Mouse (Mus musculus) Patski (cell line): Measurements from ENCODE around the gene Rhot2. TPM values are rescaled to one million over a fixed set of nuclear protein-coding genes. Genes with fewer than 3 reads are reported as not detected.

Experiments used
- ATAC-seq: fragments of 100-300 bp; one replicate; pipeline ENCODE4 v1.8.0; 2021
- CTCF ChIA-PET: fragments of 350-600 bp; sonication (Branson Sonifier 250); formaldehyde crosslinking; loops from one replicate; lab custom pipeline; 2022; ENCODE audit warnings: inconsistent platforms; lab: Charles Lee
- POLR2A ChIA-PET: fragments of 350-600 bp; sonication (Branson Sonifier 250); formaldehyde crosslinking; loops from one replicate; lab custom pipeline; 2022; ENCODE audit warnings: antibody characterized with exemption, inconsistent platforms; lab: Charles Lee
- DNase-seq: peaks from one replicate; pipeline ENCODE4 v3.0.0-alpha.2; 2011; ENCODE audit warnings: low read depth, low spot score
- H3K27me3 ChIP-seq: fragments of 371-371 bp; one replicate; pipeline ENCODE4 v1.5.1; 2021
- CTCF ChIP-seq: fragments of 100-300 bp; IDR thresholded peaks from one replicate; pipeline ENCODE4 v1.5.1; 2021
- in situ Hi-C: fragments of 300-500 bp; cut with MboI; formaldehyde crosslinking; loops from 3 replicates; pipeline ENCODE4 v1.11.1; 2018; ENCODE audit warnings: low pct_unique_long_range_greater_than_20kb, mixed read lengths
- polyA plus RNA-seq: library from polyadenylated mRNA; unstranded; gene quantifications from one replicate; pipeline ENCODE4 v1.2.3, GENCODE M21; 2021

The Rhot2 gene
- polyA plus RNA-seq: 96.4 TPM

- H3K27me3 ChIP-seq: no peaks in the 10 kb centered on the region
- TF ChIP-seq CTCF: no peak
- in situ Hi-C loops: no loop called here
- DNase-seq: no peak
- ATAC-seq: peak; percentile 87
- ChIA-PET POLR2A (interaction anchor here (0.6 to 0.9 kb wide), 2 partner anchors 11 to 41 kb away, joined by 3 to 7 read pairs; partner anchors contain the start of gene Stub1), CTCF (no interaction called here)
Measured at GRCm38 (mm10) chr17:25844396-25844901, at the start of gene Rhot2. TSS of gene Rhot2 (minus strand) at chr17:25844851.

GRCm38 (mm10) chr17:25893975-25894617, 49.4 kb upstream of the Rhot2 start:
- TF ChIP-seq CTCF: peak; percentile 98
- in situ Hi-C loops: loop anchor here (5.0 kb wide), 1 partner anchor 118 kb away; no protein-coding TSS in a partner anchor
- ATAC-seq: peak; percentile 51
- ChIA-PET POLR2A (interaction anchor here (1.2 kb wide), 1 partner anchor 12 kb away, joined by 3 read pairs; no protein-coding TSS in a partner anchor), CTCF (interaction anchor here (0.7 to 3.3 kb wide), 18 partner anchors 8 to 210 kb away, joined by 3 to 24 read pairs (median 5); partner anchors contain the start of genes Nhlrc4 and Pigq)
- H3K27me3 ChIP-seq: no peaks in the 10 kb centered on the region
- DNase-seq: no peak

GRCm38 (mm10) chr17:25888837-25889236, 44.2 kb upstream of the Rhot2 start:
- in situ Hi-C loops: no loop called here
- CTCF ChIA-PET: no interaction called here
- no peak for TF ChIP-seq CTCF

GRCm38 (mm10) chr17:25887467-25887866, 42.8 kb upstream of the Rhot2 start:
- no peak for DNase-seq
- H3K27me3 ChIP-seq: no peaks in the 10 kb centered on the region
- in situ Hi-C loops: no loop called here
- TF ChIP-seq CTCF: no peak
- POLR2A ChIA-PET: no interaction called here
- ATAC-seq: no peak
- CTCF ChIA-PET: no interaction called here

More at GRCm38 (mm10) chr17:25888837-25889236, 44.2 kb upstream of the Rhot2 start:
- POLR2A ChIA-PET: no interaction called here
- DNase-seq (no peak), ATAC-seq (no peak)
- H3K27me3 ChIP-seq: no peaks in the 10 kb centered on the region

GRCm38 (mm10) chr17:25886806-25887205, 42.2 kb upstream of the Rhot2 start:
- TF ChIP-seq CTCF: no peak
- no peak for ATAC-seq
- no peaks in the 10 kb centered on the region for H3K27me3 ChIP-seq
- CTCF ChIA-PET: interaction anchor here (0.8 kb wide), 1 partner anchor 8 kb away, joined by 5 read pairs; no protein-coding TSS in a partner anchor
- DNase-seq: no peak
- in situ Hi-C loops: no loop called here
- POLR2A ChIA-PET: no interaction called here

GRCm38 (mm10) chr17:25885636-25886035, 41.0 kb upstream of the Rhot2 start:
- TF ChIP-seq CTCF: no peak
- POLR2A ChIA-PET: no interaction called here
- DNase-seq: no peak

GRCm38 (mm10) chr17:25883824-25884223, 39.2 kb upstream of the Rhot2 start:
- ATAC-seq: no peak
- POLR2A ChIA-PET: interaction anchor here (1.4 kb wide), 1 partner anchor 101 kb away, joined by 3 read pairs; no protein-coding TSS in a partner anchor
- in situ Hi-C loops: no loop called here
- CTCF ChIA-PET: interaction anchor here (2.4 kb wide), 1 partner anchor 10 kb away, joined by 9 read pairs; no protein-coding TSS in a partner anchor
- TF ChIP-seq CTCF: no peak
- no peaks in the 10 kb centered on the region for H3K27me3 ChIP-seq
- DNase-seq: no peak

More at GRCm38 (mm10) chr17:25885636-25886035, 41.0 kb upstream of the Rhot2 start:
- in situ Hi-C loops: no loop called here
- no peak for ATAC-seq
- CTCF ChIA-PET: interaction anchor here (1.2 kb wide), 1 partner anchor 110 kb away, joined by 3 read pairs; no protein-coding TSS in a partner anchor
- no peaks in the 10 kb centered on the region for H3K27me3 ChIP-seq

GRCm38 (mm10) chr17:25883268-25883667, 38.6 kb upstream of the Rhot2 start:
- DNase-seq (no peak), ATAC-seq (no peak)
- H3K27me3 ChIP-seq: no peaks in the 10 kb centered on the region
- TF ChIP-seq CTCF: no peak
- ChIA-PET POLR2A (interaction anchor here (1.4 kb wide), 1 partner anchor 101 kb away, joined by 3 read pairs; no protein-coding TSS in a partner anchor), CTCF (interaction anchor here (2.4 kb wide), 1 partner anchor 11 kb away, joined by 9 read pairs; no protein-coding TSS in a partner anchor)
- in situ Hi-C loops: no loop called here

GRCm38 (mm10) chr17:25882306-25882705, 37.7 kb upstream of the Rhot2 start:
- TF ChIP-seq CTCF: no peak
- ATAC-seq (no peak), DNase-seq (no peak)
- CTCF ChIA-PET: interaction anchor here (2.4 kb wide), 1 partner anchor 12 kb away, joined by 9 read pairs; no protein-coding TSS in a partner anchor
- in situ Hi-C loops: no loop called here
- H3K27me3 ChIP-seq: no peaks in the 10 kb centered on the region
- POLR2A ChIA-PET: no interaction called here

GRCm38 (mm10) chr17:25881691-25882090, 37.0 kb upstream of the Rhot2 start:
- CTCF ChIA-PET: interaction anchor here (0.9 to 1.0 kb wide), 2 partner anchors 36 to 131 kb away, joined by 4 to 5 read pairs; no protein-coding TSS in a partner anchor
- POLR2A ChIA-PET: interaction anchor here (0.7 to 0.8 kb wide), 2 partner anchors 19 to 30 kb away, joined by 3 to 4 read pairs; no protein-coding TSS in a partner anchor
- in situ Hi-C loops: no loop called here
- ATAC-seq: no peak
- no peak for DNase-seq
- H3K27me3 ChIP-seq: no peaks in the 10 kb centered on the region
- no peak for TF ChIP-seq CTCF
